Mouse (Mus musculus) midbrain, embryonic 13.5 days (tissue): ENCODE measurements at regions not wholly inside any gene's neighbourhood (a gene's known extent, or its start where the extent isn't known, plus 50 kb on each side); places are given as distances from the start of the nearest gene placed in this dataset.
A peak's percentile ranks its signal among the peaks of the same experiment; 100 is the strongest.

Source experiments
- ATAC-seq: fragments of 200-750 bp; cut with Nextera tagmentation; 2 replicates; pipeline ENCODE4 v1.8.0; 2017; ENCODE audit warnings: mild to moderate bottlenecking, moderate TSS enrichment, moderate library complexity
- H3K27ac ChIP-seq: fragments of 300-500 bp; sonication (generic); 2 replicates; pipeline ENCODE4 v1.5.1; 2015; ENCODE audit warnings: inconsistent platforms, mild to moderate bottlenecking, moderate library complexity
- H3K27me3 ChIP-seq: fragments of 300-500 bp; sonication (generic); 2 replicates; pipeline ENCODE4 v1.6.1; 2015; ENCODE audit warnings: mild to moderate bottlenecking, inconsistent platforms
- H3K36me3 ChIP-seq: fragments of 300-500 bp; sonication (generic); 2 replicates; pipeline ENCODE4 v1.6.1; 2015; ENCODE audit warnings: mild to moderate bottlenecking, inconsistent platforms
- H3K4me1 ChIP-seq: fragments of 300-500 bp; sonication (generic); replicated peaks from 2 replicates; pipeline ENCODE4 v1.6.1; 2015; ENCODE audit warnings: inconsistent platforms
- H3K4me2 ChIP-seq: fragments of 300-500 bp; sonication (generic); replicated peaks from 2 replicates; pipeline ENCODE4 v1.6.1; 2015; ENCODE audit warnings: moderate library complexity, mild to moderate bottlenecking, inconsistent platforms
- H3K4me3 ChIP-seq: fragments of 300-500 bp; sonication (generic); replicated peaks from 2 replicates; pipeline ENCODE4 v1.5.1; 2015; ENCODE audit warnings: mild to moderate bottlenecking, inconsistent platforms
- H3K9ac ChIP-seq: fragments of 300-500 bp; sonication (generic); replicated peaks from 2 replicates; pipeline ENCODE4 v1.6.1; 2015; ENCODE audit warnings: mild to moderate bottlenecking, inconsistent platforms
- H3K9me3 ChIP-seq: fragments of 300-500 bp; sonication (generic); 2 replicates; pipeline ENCODE4 v1.6.1; 2016; ENCODE audit warnings: mild to moderate bottlenecking, inconsistent platforms
- WGBS: fragments of 180-500 bp; shearing (Covaris S2); methylation state at CpG from one replicate; pipeline ENCODE4 v1.1.7; 2015; 5-methylcytosine and 5-hydroxymethylcytosine counted together

GRCm38 (mm10) chr5:10495086-10495485 lies 248.8 kb upstream of the Gm5152 start:
- Histone ChIP-seq H3K4me2 (no peak overlapping the region), H3K27ac (no peak overlapping the region), H3K9ac (no peak overlapping the region), H3K9me3 (peaks cover 3% of the 10 kb centered on the region; the same call in 1 of the 2 replicates), H3K36me3 (no peaks in the 10 kb centered on the region), H3K4me1 (no peaks in the 10 kb centered on the region), H3K4me3 (no peak overlapping the region), H3K27me3 (no peaks in the 10 kb centered on the region)
- no peak for ATAC-seq
- whole genome bisulfite sequencing, result 100% methylated on average over 2 of the region's 2 CpGs

- ATAC-seq, result no peak
Observed at GRCm38 (mm10) chr5:10478073-10478472, 231.7 kb upstream of the Gm5152 start.

GRCm38 (mm10) chr5:10477461-10477860 lies 231.1 kb upstream of the Gm5152 start:
- no peak for ATAC-seq

More at GRCm38 (mm10) chr5:10478073-10478472, 231.7 kb upstream of the Gm5152 start:
- no peak overlapping the region for H3K4me2 ChIP-seq
- no peaks in the 10 kb centered on the region for H3K9me3 ChIP-seq
- no peaks in the 10 kb centered on the region for H3K36me3 ChIP-seq
- 70% methylated on average over 1 of the region's 1 CpGs for WGBS
- no peak overlapping the region for H3K4me3 ChIP-seq
- no peaks in the 10 kb centered on the region for H3K27me3 ChIP-seq
- H3K27ac ChIP-seq, result no peak overlapping the region
- H3K9ac ChIP-seq, result no peak overlapping the region
- no peaks in the 10 kb centered on the region for H3K4me1 ChIP-seq

DNA sequence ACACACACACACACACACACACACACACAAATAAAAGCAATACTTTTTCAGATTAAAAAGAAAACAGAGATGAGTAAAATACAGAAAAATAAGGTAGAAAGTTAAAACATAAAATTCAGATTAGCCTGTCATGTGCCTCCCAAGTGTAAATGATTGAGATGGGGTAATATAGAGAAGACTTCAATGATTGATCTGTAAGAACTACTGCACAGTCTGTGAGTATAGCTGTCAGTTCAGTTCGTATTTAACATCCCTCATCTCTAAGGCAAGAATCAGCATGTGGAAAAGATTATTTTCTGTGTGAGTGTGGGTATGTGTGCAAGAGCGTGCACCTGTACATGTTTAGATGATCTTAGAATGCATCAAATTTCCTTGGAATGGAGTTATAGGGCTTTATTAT lies 200.3 kb upstream of the Gm5152 start:
- 85% methylated on average over 2 of the region's 2 CpGs for WGBS
- no peak overlapping the region for H3K4me2 ChIP-seq

More at GRCm38 (mm10) chr5:10477461-10477860, 231.1 kb upstream of the Gm5152 start:
- Histone ChIP-seq H3K4me2 (no peak overlapping the region), H3K4me1 (no peaks in the 10 kb centered on the region), H3K9ac (no peak overlapping the region), H3K36me3 (no peaks in the 10 kb centered on the region), H3K27ac (no peak overlapping the region), H3K27me3 (no peaks in the 10 kb centered on the region), H3K4me3 (no peak overlapping the region), H3K9me3 (no peaks in the 10 kb centered on the region)

GRCm38 (mm10) chr5:10417691-10418217 lies 171.4 kb upstream of the Gm5152 start:
- H3K9ac ChIP-seq, result no peak overlapping the region
- H3K4me1 ChIP-seq, result peaks cover 20% of the 10 kb centered on the region
- no peaks in the 10 kb centered on the region for H3K27me3 ChIP-seq
- H3K36me3 ChIP-seq, result no peaks in the 10 kb centered on the region
- no peak overlapping the region; the same call in 1 of the 2 replicates for H3K27ac ChIP-seq
- peak; percentile 77 for ATAC-seq
- WGBS, result 12% methylated on average over 2 of the region's 2 CpGs
- no peaks in the 10 kb centered on the region for H3K9me3 ChIP-seq
- H3K4me3 ChIP-seq, result no peak overlapping the region
- H3K4me2 ChIP-seq, result no peak overlapping the region

More for the DNA sequence above, 200.3 kb upstream of the Gm5152 start:
- no peak overlapping the region for H3K4me3 ChIP-seq
- H3K9me3 ChIP-seq, result no peaks in the 10 kb centered on the region
- H3K4me1 ChIP-seq, result no peaks in the 10 kb centered on the region
- H3K27ac ChIP-seq, result no peak overlapping the region
- no peak overlapping the region for H3K9ac ChIP-seq
- no peaks in the 10 kb centered on the region for H3K36me3 ChIP-seq
- no peak for ATAC-seq
- H3K27me3 ChIP-seq, result no peaks in the 10 kb centered on the region

- Histone ChIP-seq H3K9ac (no peak overlapping the region), H3K4me2 (no peak overlapping the region), H3K27ac (no peak overlapping the region), H3K36me3 (no peaks in the 10 kb centered on the region), H3K27me3 (no peaks in the 10 kb centered on the region), H3K9me3 (no peaks in the 10 kb centered on the region), H3K4me3 (no peak overlapping the region), H3K4me1 (peaks cover 20% of the 10 kb centered on the region)
- 28% methylated on average over 6 of the region's 6 CpGs for WGBS
- ATAC-seq, result peak; percentile 73
Observed at GRCm38 (mm10) chr5:10416949-10417348, 170.6 kb upstream of the Gm5152 start.

DNA sequence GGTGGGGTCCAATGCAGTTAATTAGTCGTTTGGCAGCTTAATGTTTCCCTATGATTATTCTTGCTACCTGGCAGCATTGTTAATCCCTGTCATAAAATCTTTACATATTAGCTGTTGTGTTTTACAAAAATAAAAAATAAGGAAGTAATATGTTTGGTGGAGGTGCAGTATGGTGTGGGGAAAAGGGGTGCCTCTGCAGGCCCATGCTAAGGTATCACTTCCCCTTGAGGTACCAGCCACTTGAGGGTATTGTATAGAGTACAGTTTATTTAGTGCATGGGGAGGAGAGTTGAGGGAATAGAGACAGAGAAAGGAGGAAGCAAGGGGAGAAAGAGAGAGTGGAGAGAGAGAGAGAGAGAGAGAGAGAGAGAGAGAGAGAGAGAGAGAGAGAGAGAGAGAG lies 167.7 kb upstream of the Gm5152 start:
- H3K27me3 ChIP-seq, result no peaks in the 10 kb centered on the region
- no peaks in the 10 kb centered on the region for H3K36me3 ChIP-seq
- no peaks in the 10 kb centered on the region for H3K9me3 ChIP-seq
- H3K27ac ChIP-seq, result no peak overlapping the region
- H3K4me3 ChIP-seq, result no peak overlapping the region
- H3K4me2 ChIP-seq, result no peak overlapping the region
- no peak overlapping the region for H3K9ac ChIP-seq
- ATAC-seq, result no peak
- H3K4me1 ChIP-seq, result peaks cover 20% of the 10 kb centered on the region
- WGBS, result 75% methylated on average over 1 of the region's 1 CpGs

- Histone ChIP-seq H3K27me3 (no peaks in the 10 kb centered on the region), H3K9ac (no peak overlapping the region), H3K27ac (no peak overlapping the region), H3K9me3 (no peaks in the 10 kb centered on the region), H3K4me3 (no peak overlapping the region), H3K36me3 (no peaks in the 10 kb centered on the region), H3K4me2 (no peak overlapping the region), H3K4me1 (no peaks in the 10 kb centered on the region)
- WGBS, result 85% methylated on average over 5 of the region's 5 CpGs
- ATAC-seq, result no peak
Observed at GRCm38 (mm10) chr5:10393571-10393970, 147.2 kb upstream of the Gm5152 start.

DNA sequence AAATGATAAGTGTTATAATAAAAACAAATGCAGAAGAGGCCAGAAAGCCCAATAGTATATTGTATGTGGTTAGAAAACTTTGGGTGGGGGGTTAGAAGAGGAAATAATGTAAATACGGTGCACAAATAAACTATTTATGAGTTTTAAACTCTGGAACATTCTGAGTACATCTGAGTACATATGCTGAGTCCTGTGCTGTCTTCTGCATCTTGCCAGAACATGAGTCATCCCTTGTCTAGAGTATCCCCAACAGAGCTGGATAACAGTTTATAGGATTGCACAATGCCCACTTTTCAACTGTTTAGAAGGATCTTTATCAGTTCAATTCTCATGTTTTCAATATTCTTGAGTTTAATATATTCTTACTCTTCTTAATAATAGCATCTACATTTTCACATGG lies 142.7 kb upstream of the Gm5152 start:
- no peak overlapping the region for H3K27ac ChIP-seq
- H3K4me2 ChIP-seq, result no peak overlapping the region
- H3K4me3 ChIP-seq, result no peak overlapping the region
- no peaks in the 10 kb centered on the region for H3K36me3 ChIP-seq
- H3K9ac ChIP-seq, result no peak overlapping the region
- WGBS, result 91% methylated on average over 1 of the region's 1 CpGs
- no peaks in the 10 kb centered on the region for H3K9me3 ChIP-seq
- H3K27me3 ChIP-seq, result no peaks in the 10 kb centered on the region
- ATAC-seq, result no peak
- H3K4me1 ChIP-seq, result no peaks in the 10 kb centered on the region

GRCm38 (mm10) chr5:10352126-10352525 lies 105.8 kb upstream of the Gm5152 start:
- H3K9ac ChIP-seq, result no peak overlapping the region
- H3K36me3 ChIP-seq, result no peaks in the 10 kb centered on the region
- no peaks in the 10 kb centered on the region for H3K9me3 ChIP-seq
- WGBS, result 78% methylated on average over 2 of the region's 2 CpGs
- H3K27ac ChIP-seq, result no peak overlapping the region
- H3K4me3 ChIP-seq, result no peak overlapping the region
- H3K4me2 ChIP-seq, result no peak overlapping the region
- H3K4me1 ChIP-seq, result no peaks in the 10 kb centered on the region
- H3K27me3 ChIP-seq, result no peaks in the 10 kb centered on the region
- ATAC-seq, result no peak

DNA sequence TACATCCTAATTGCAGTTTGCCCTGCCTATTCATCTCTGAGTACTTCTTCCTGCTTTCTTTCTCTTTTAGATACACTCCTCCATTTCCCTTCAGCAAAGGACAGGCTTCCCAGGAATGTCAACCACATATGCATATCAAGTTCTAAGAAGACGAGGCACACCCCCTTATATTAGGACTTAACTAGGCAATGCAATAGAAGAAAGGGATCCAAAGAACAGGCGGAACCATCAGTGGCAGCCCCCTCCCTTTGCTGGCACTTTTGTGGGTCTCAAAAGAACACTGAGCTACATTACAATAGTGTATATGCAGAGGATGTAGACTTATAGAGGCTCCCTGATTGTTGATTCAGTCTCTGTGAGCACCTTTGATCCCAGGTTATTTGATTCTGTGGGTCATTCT lies 74.3 kb upstream of the Gm5152 start:
- no peaks in the 10 kb centered on the region for H3K4me1 ChIP-seq
- no peaks in the 10 kb centered on the region for H3K36me3 ChIP-seq
- H3K27me3 ChIP-seq, result no peaks in the 10 kb centered on the region
- WGBS, result 61% methylated on average over 2 of the region's 2 CpGs
- no peak overlapping the region for H3K27ac ChIP-seq
- no peak overlapping the region for H3K4me2 ChIP-seq
- ATAC-seq, result no peak
- H3K9ac ChIP-seq, result no peak overlapping the region
- H3K9me3 ChIP-seq, result peaks cover 3% of the 10 kb centered on the region; the same call in 1 of the 2 replicates
- H3K4me3 ChIP-seq, result no peak overlapping the region
